Mouse (Mus musculus) kidney, embryonic 14.5 days (tissue): ENCODE results near the gene Hist1h2bb. TPM values are rescaled to one million over a fixed set of nuclear protein-coding genes. Genes with fewer than 3 reads are reported as not detected.
A peak's percentile ranks its signal among the peaks of the same experiment; 100 is the strongest.

Experiments
- ATAC-seq: fragments of 200-750 bp; cut with Nextera tagmentation; 2 replicates; pipeline ENCODE4 v1.8.0; 2017; ENCODE audit warnings: moderate number of reproducible peaks, mild to moderate bottlenecking, moderate TSS enrichment, moderate library complexity; ENCODE audit not compliant: low FRiP score, low TSS enrichment
- H3K27ac ChIP-seq: fragments of 300-500 bp; sonication (generic); 2 replicates; pipeline ENCODE4 v1.5.1; 2014; ENCODE audit warnings: low read depth, mild to moderate bottlenecking, low read length, moderate library complexity, mixed read lengths
- H3K27me3 ChIP-seq: fragments of 300-500 bp; sonication (generic); 2 replicates; pipeline ENCODE4 v1.6.1; 2014; ENCODE audit warnings: mild to moderate bottlenecking, low read length; ENCODE audit not compliant: control insufficient read depth, insufficient read depth
- H3K36me3 ChIP-seq: fragments of 300-500 bp; sonication (generic); 2 replicates; pipeline ENCODE4 v1.6.1; 2014; ENCODE audit warnings: low read length, mixed read lengths; ENCODE audit not compliant: control insufficient read depth, insufficient read depth
- H3K4me1 ChIP-seq: fragments of 300-500 bp; sonication (generic); 2 replicates; pipeline ENCODE4 v1.6.1; 2014; ENCODE audit warnings: low read length, mixed read lengths; ENCODE audit not compliant: control insufficient read depth, insufficient read depth
- H3K4me2 ChIP-seq: fragments of 300-500 bp; sonication (generic); replicated peaks from 2 replicates; pipeline ENCODE4 v1.6.1; 2014; ENCODE audit warnings: low read depth, mild to moderate bottlenecking, low read length
- H3K4me3 ChIP-seq: fragments of 300-500 bp; sonication (generic); 2 replicates; pipeline ENCODE4 v1.5.1; 2014; ENCODE audit warnings: mild to moderate bottlenecking, low read length
- H3K9ac ChIP-seq: fragments of 300-500 bp; sonication (generic); 2 replicates; pipeline ENCODE4 v1.6.1; 2014; ENCODE audit warnings: low read depth, mild to moderate bottlenecking, low read length, moderate library complexity
- H3K9me3 ChIP-seq: fragments of 300-500 bp; sonication (generic); 2 replicates; pipeline ENCODE4 v1.6.1; 2016; ENCODE audit warnings: low read length; ENCODE audit not compliant: control insufficient read depth
- WGBS: fragments of 180-500 bp; shearing (Covaris S2); extraction: QIAGEN DNeasy Blood & Tissue Kit; methylation state at CpG from one replicate; pipeline ENCODE4 v1.1.7; 2014; 5-methylcytosine and 5-hydroxymethylcytosine counted together
- polyA plus RNA-seq: library from polyadenylated mRNA; unstranded; fragments of >200 nt; fragmentation: Nextera tagmentation; extraction: Ambion mirVana; gene quantifications from 2 replicates; pipeline ENCODE4 v1.2.1, GENCODE M21; 2014

Gene Hist1h2bb
- polyA plus RNA-seq, 1 experiment from 2014 or later = 2.7 TPM

- Histone ChIP-seq H3K36me3 (no peaks in the 10 kb centered on the region), H3K27ac (no peak overlapping the region), H3K4me3 (no peak overlapping the region), H3K9ac (no peak overlapping the region), H3K27me3 (no peaks in the 10 kb centered on the region), H3K4me2 (no peak overlapping the region), H3K4me1 (no peaks in the 10 kb centered on the region), H3K9me3 (no peaks in the 10 kb centered on the region)
- WGBS = 94% methylated on average over 7 of the region's 7 CpGs
- no peak for ATAC-seq
These were observed 40.7 kb upstream of the Hist1h2bb start for GRCm38 (mm10) chr13:23705751-23706356.

GRCm38 (mm10) chr13:23706771-23707170 is 39.8 kb upstream of the Hist1h2bb start:
- H3K27me3 ChIP-seq = no peaks in the 10 kb centered on the region
- ATAC-seq = no peak
- H3K27ac ChIP-seq = no peak overlapping the region
- WGBS = 94% methylated on average over 12 of the region's 12 CpGs
- no peaks in the 10 kb centered on the region for H3K4me1 ChIP-seq
- no peaks in the 10 kb centered on the region for H3K9me3 ChIP-seq
- H3K9ac ChIP-seq = no peak overlapping the region
- H3K4me2 ChIP-seq = no peak overlapping the region
- H3K4me3 ChIP-seq = no peak overlapping the region
- no peaks in the 10 kb centered on the region for H3K36me3 ChIP-seq

- Histone ChIP-seq H3K4me1 (no peaks in the 10 kb centered on the region), H3K4me3 (no peak overlapping the region), H3K36me3 (no peaks in the 10 kb centered on the region), H3K4me2 (no peak overlapping the region), H3K9me3 (no peaks in the 10 kb centered on the region), H3K9ac (no peak overlapping the region), H3K27ac (no peak overlapping the region), H3K27me3 (no peaks in the 10 kb centered on the region)
- ATAC-seq = no peak
- 84% methylated on average over 4 of the region's 4 CpGs for WGBS
These were observed 38.5 kb upstream of the Hist1h2bb start for GRCm38 (mm10) chr13:23708041-23708440.

GRCm38 (mm10) chr13:23708654-23709053 is 37.9 kb upstream of the Hist1h2bb start:
- Histone ChIP-seq H3K4me1 (no peaks in the 10 kb centered on the region), H3K4me2 (no peak overlapping the region), H3K4me3 (no peak overlapping the region), H3K9ac (no peak overlapping the region), H3K9me3 (no peaks in the 10 kb centered on the region), H3K36me3 (no peaks in the 10 kb centered on the region), H3K27me3 (no peaks in the 10 kb centered on the region), H3K27ac (no peak overlapping the region)
- 74% methylated on average over 4 of the region's 4 CpGs for WGBS
- ATAC-seq = no peak

- H3K9me3 ChIP-seq = no peaks in the 10 kb centered on the region
- no peaks in the 10 kb centered on the region for H3K4me1 ChIP-seq
- H3K4me2 ChIP-seq = peak overlapping the region; percentile 64
- H3K9ac ChIP-seq = peak overlapping the region; percentile 63; the same call in 1 of the 2 replicates
- 22% methylated on average over 15 of the region's 15 CpGs for WGBS
- peak overlapping the region; percentile 36 for H3K4me3 ChIP-seq
- H3K27ac ChIP-seq = no peak overlapping the region
- H3K27me3 ChIP-seq = no peaks in the 10 kb centered on the region
- peak; percentile 38 for ATAC-seq
- no peaks in the 10 kb centered on the region for H3K36me3 ChIP-seq
These were observed 36.7 kb upstream of the Hist1h2bb start for GRCm38 (mm10) chr13:23709714-23710373.

- peak; percentile 71; the same call in 1 of the 2 replicates for ATAC-seq
These were observed 36.0 kb upstream of the Hist1h2bb start, which contains the start of gene Hfe for GRCm38 (mm10) chr13:23710374-23711089. Gene Hfe, minus strand, starts transcription at chr13:23710854.

GRCm38 (mm10) chr13:23716261-23717042 is 30.1 kb upstream of the Hist1h2bb start:
- WGBS = 91% methylated on average over 5 of the region's 5 CpGs
- no peaks in the 10 kb centered on the region for H3K36me3 ChIP-seq

More at GRCm38 (mm10) chr13:23710374-23711089, 36.0 kb upstream of the Hist1h2bb start, which contains the start of gene Hfe:
- H3K36me3 ChIP-seq = no peaks in the 10 kb centered on the region
- peak within 1 kb of the TSS; percentile 64 for H3K4me2 ChIP-seq
- H3K27me3 ChIP-seq = no peaks in the 10 kb centered on the region
- no peak within 1 kb of the TSS for H3K27ac ChIP-seq
- peak within 1 kb of the TSS; percentile 36 for H3K4me3 ChIP-seq
- H3K9me3 ChIP-seq = no peaks in the 10 kb centered on the region
- WGBS = 3% methylated on average over 17 of the region's 17 CpGs
- no peaks in the 10 kb centered on the region for H3K4me1 ChIP-seq
- peak within 1 kb of the TSS; percentile 63 for H3K9ac ChIP-seq

GRCm38 (mm10) chr13:23717176-23717575 is 29.4 kb upstream of the Hist1h2bb start:
- Histone ChIP-seq H3K36me3 (no peaks in the 10 kb centered on the region), H3K27me3 (no peaks in the 10 kb centered on the region), H3K4me3 (no peak overlapping the region), H3K9me3 (no peaks in the 10 kb centered on the region), H3K9ac (no peak overlapping the region), H3K4me1 (no peaks in the 10 kb centered on the region), H3K4me2 (no peak overlapping the region), H3K27ac (no peak overlapping the region)
- ATAC-seq = no peak
- 58% methylated on average over 11 of the region's 11 CpGs for WGBS

More at GRCm38 (mm10) chr13:23716261-23717042, 30.1 kb upstream of the Hist1h2bb start:
- Histone ChIP-seq H3K4me1 (no peaks in the 10 kb centered on the region), H3K27me3 (no peaks in the 10 kb centered on the region), H3K4me2 (no peak overlapping the region), H3K4me3 (no peak overlapping the region), H3K9me3 (no peaks in the 10 kb centered on the region), H3K9ac (no peak overlapping the region), H3K27ac (no peak overlapping the region)
- ATAC-seq = no peak
